Mouse (Mus musculus): ENCODE results near the gene Dnm1. TPM values are rescaled to one million over a fixed set of nuclear protein-coding genes. Genes with fewer than 3 reads are reported as not detected.

Gene Dnm1
- polyA plus RNA-seq, 1 experiment from 2014 or later, result 86.9 TPM

DNA sequence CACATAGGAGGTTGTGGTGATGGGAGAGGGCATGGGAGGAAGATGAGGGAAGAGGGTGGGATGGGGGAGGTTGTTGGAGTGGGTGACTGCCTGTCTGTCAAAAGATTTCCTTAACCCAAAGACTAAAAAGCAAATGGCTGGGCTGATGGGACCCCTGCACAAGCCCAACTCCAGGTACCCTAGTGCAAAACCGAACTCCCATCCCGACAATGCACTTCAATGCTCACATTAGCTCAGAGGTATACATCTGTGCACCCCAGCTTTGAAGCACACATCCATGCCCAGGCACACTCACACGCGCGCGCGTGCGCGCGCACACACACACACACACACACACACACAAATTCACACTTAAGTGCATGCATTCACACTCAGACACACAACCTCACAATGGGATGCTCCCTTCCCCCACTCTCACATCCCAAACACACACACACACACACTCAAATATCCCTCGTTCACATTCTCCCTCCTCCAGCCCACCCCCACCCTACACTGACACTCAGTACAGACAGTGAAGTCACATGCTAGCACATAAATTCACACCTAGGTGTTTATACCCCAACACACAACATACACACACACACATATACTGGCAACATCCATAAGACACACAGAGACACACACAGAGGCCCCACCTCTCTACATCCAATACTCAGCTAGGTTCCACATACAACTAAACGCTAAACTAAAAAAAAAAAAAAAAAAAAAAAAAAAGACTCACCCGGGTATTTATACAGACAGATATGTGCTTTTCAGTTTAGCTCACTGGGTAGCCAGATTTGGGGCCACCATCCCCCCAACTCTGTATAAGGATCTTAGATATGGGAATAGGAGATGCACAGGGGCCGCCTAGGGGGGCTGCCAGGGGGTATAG lies 34.2 kb downstream of the Dnm1 start:
- peaks cover 37% of the 10 kb centered on the region for H3K36me3 ChIP-seq
- peak overlapping the region; percentile 46; the same call in 1 of the 2 replicates for H3K27ac ChIP-seq (replicated peaks)
- H3K9me3 ChIP-seq (replicated peaks), result no peaks in the 10 kb centered on the region
- H3K4me2 ChIP-seq, result peak overlapping the region; percentile 45
- ATAC-seq (ENCODE audit: low FRiP score), result no peak
- H3K4me1 ChIP-seq, result peaks cover 35% of the 10 kb centered on the region
- H3K27me3 ChIP-seq (replicated peaks), result peaks cover 7% of the 10 kb centered on the region; the same call in 1 of the 2 replicates
- 74% methylated on average over 14 of the region's 14 CpGs for WGBS
- peak overlapping the region; percentile 15; the same call in 1 of the 2 replicates for H3K4me3 ChIP-seq (replicated peaks)
- H3K9ac ChIP-seq (replicated peaks), result no peak overlapping the region; the same call in 1 of the 2 replicates

DNA sequence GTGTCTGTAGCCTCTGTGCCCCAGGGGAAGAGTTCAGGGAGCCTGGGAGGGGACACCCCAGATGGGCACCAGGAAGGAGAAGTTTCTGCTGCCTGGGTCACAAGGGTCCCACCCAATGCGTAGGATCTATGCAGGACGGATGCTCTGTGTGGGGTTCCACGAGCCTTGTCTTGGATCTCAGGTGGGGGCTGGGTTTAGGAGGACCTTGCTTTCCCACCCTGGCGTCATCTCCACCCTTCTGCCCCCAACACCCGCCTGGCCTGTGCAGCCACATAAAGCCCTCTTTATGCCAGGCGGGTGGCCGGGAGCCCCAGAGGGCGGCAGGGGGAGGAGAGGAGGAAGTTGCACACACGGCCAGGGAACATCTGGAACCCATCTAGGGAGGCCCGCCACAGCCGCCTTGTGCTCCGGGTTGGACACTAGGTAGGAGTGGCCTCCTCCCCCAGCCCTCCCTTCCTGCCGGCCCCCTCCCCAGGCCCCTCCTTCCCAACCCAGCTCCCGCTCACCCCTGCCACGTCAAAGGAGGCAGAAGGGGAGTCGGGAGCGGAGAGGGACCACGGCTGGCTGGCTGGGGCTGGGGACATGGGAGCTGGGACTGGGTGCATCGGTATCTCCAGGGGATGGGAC lies 35.2 kb downstream of the Dnm1 start:
- ATAC-seq (ENCODE audit: low FRiP score), result no peak
- peaks cover 27% of the 10 kb centered on the region for H3K4me1 ChIP-seq
- peak overlapping the region; percentile 15; the same call in 1 of the 2 replicates for H3K4me3 ChIP-seq (replicated peaks)
- no peak overlapping the region; the same call in 1 of the 2 replicates for H3K9ac ChIP-seq (replicated peaks)
- peaks cover 7% of the 10 kb centered on the region; the same call in 1 of the 2 replicates for H3K27me3 ChIP-seq (replicated peaks)
- no peaks in the 10 kb centered on the region for H3K9me3 ChIP-seq (replicated peaks)
- peaks cover 44% of the 10 kb centered on the region for H3K36me3 ChIP-seq
- H3K4me2 ChIP-seq, result peak overlapping the region; percentile 45
- H3K27ac ChIP-seq (replicated peaks), result peak overlapping the region; percentile 46
- WGBS, result 13% methylated on average over 16 of the region's 19 CpGs

DNA sequence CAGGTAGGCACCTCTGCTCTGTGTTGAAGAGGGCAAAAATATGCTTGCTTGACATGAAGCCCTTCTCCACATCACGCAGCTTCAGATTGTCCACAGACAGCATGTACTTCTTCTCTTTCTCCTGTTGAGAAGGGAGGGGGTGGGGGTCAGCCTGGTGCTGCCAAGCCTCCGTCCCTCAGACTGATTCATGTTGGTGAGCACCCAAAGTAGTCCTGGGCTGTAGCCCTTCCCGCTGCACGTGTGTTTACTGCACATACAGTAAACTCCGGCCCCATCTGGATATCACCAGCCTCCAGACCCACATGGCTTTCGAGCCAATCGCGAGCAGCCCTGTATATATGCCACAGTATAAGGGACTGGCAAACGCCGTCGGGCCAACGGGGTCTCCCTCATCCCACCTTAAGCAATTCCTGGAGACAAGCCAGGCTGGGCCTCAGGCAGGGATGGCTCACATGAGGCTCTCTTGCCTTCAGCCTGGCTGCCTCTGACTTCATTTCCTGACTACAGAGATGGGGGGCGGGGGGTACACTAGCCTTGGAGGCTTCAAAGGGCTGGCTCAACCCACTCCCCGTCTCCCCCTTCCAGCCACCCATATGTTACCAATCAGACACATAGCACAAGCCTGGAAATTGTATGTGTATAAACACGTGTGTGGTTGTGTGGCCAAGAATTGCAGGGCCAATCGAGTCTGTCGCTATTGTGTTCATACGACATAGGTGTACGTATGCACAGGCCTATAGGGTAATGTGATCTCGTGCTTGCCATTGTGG lies 36.1 kb downstream of the Dnm1 start:
- peaks cover 42% of the 10 kb centered on the region for H3K36me3 ChIP-seq
- WGBS, result 74% methylated on average over 20 of the region's 20 CpGs
- peaks cover 7% of the 10 kb centered on the region; the same call in 1 of the 2 replicates for H3K27me3 ChIP-seq (replicated peaks)
- H3K9me3 ChIP-seq (replicated peaks), result no peaks in the 10 kb centered on the region
- H3K9ac ChIP-seq (replicated peaks), result no peak overlapping the region
- no peak overlapping the region for H3K4me2 ChIP-seq
- no peak for ATAC-seq (ENCODE audit: low FRiP score)
- H3K27ac ChIP-seq (replicated peaks), result peak overlapping the region; percentile 39
- peaks cover 23% of the 10 kb centered on the region for H3K4me1 ChIP-seq
- no peak overlapping the region for H3K4me3 ChIP-seq (replicated peaks)

DNA sequence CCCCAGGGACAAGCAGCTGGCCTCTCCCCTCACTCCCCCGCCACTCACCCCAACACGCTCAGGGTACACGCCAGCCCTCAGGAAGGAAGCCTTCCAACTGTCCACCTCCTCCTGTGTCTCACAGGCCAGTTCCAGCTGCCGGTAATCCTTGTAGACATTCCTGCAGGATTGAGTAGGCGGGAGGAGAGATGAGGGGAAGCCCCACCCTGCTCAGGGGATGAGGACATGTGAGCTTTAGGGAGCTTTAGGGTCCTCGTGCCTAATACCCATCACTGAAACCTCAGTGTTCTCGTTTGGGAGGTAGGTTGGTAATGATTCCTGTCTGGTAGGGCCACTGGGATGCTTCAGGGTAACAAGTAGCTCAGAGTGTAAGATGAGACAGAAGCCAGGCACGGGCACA lies 37.4 kb downstream of the Dnm1 start:
- Histone ChIP-seq H3K9me3 (replicated peaks) (no peaks in the 10 kb centered on the region), H3K27ac (replicated peaks) (peak overlapping the region; percentile 11; the same call in 1 of the 2 replicates), H3K9ac (replicated peaks) (no peak overlapping the region), H3K36me3 (peaks cover 47% of the 10 kb centered on the region), H3K27me3 (replicated peaks) (peaks cover 7% of the 10 kb centered on the region), H3K4me2 (no peak overlapping the region), H3K4me1 (peaks cover 27% of the 10 kb centered on the region), H3K4me3 (replicated peaks) (no peak overlapping the region)
- WGBS, result 33% methylated on average over 8 of the region's 8 CpGs
- ATAC-seq (ENCODE audit: low FRiP score), result no peak

- WGBS, result 96% methylated on average over 14 of the region's 14 CpGs
Observed at GRCm38 (mm10) chr2:32314831-32315230, 38.3 kb downstream of the Dnm1 start.

DNA sequence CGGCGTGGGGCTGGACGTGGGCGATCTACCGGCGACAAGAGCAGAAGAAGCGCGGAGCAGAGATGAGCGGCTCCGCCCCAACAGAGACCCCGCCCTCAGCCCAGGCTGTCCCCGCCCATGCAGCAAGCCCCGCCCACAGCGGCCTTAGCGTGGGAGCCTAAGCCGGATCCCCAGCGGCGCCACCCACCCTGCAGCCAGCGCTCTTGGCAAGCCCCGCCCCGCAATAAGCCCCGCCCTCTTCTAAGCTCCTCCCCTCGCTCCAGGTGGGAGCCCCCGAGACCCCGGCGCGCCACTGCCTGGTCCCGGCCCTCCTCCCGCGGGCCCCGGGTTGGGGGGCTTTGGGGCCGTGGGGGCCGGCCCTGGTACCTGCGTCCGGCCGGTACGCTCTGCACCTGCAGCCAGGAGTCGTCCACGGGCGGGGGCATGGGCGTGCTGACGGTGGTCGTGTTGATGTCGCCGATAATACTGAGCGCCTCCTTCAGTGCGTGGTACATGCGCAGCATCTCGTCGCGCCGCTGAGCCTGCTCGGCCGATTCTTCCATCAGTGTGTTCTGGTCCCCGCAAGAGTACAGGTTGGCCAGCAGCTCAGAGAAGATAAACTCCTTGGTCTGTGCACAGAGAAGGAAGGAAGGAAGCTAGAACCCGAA lies 40.7 kb downstream of the Dnm1 start:
- H3K36me3 ChIP-seq, result peaks cover 69% of the 10 kb centered on the region
- peak overlapping the region; percentile 41 for H3K4me3 ChIP-seq (replicated peaks)
- H3K4me1 ChIP-seq, result peaks cover 13% of the 10 kb centered on the region
- peak; percentile 74 for ATAC-seq (ENCODE audit: low FRiP score)
- H3K9ac ChIP-seq (replicated peaks), result peak overlapping the region; percentile 47
- H3K27ac ChIP-seq (replicated peaks), result no peak overlapping the region
- peaks cover 5% of the 10 kb centered on the region for H3K27me3 ChIP-seq (replicated peaks)
- peak overlapping the region; percentile 83 for H3K4me2 ChIP-seq
- H3K9me3 ChIP-seq (replicated peaks), result no peaks in the 10 kb centered on the region
- WGBS, result 2% methylated on average over 47 of the region's 56 CpGs

More at GRCm38 (mm10) chr2:32314831-32315230, 38.3 kb downstream of the Dnm1 start:
- H3K27me3 ChIP-seq (replicated peaks), result peaks cover 7% of the 10 kb centered on the region
- no peaks in the 10 kb centered on the region for H3K9me3 ChIP-seq (replicated peaks)
- ATAC-seq (ENCODE audit: low FRiP score), result no peak
- no peak overlapping the region for H3K4me3 ChIP-seq (replicated peaks)
- peaks cover 27% of the 10 kb centered on the region for H3K4me1 ChIP-seq
- no peak overlapping the region for H3K9ac ChIP-seq (replicated peaks)
- H3K27ac ChIP-seq (replicated peaks), result no peak overlapping the region
- H3K4me2 ChIP-seq, result no peak overlapping the region
- peaks cover 48% of the 10 kb centered on the region for H3K36me3 ChIP-seq

DNA sequence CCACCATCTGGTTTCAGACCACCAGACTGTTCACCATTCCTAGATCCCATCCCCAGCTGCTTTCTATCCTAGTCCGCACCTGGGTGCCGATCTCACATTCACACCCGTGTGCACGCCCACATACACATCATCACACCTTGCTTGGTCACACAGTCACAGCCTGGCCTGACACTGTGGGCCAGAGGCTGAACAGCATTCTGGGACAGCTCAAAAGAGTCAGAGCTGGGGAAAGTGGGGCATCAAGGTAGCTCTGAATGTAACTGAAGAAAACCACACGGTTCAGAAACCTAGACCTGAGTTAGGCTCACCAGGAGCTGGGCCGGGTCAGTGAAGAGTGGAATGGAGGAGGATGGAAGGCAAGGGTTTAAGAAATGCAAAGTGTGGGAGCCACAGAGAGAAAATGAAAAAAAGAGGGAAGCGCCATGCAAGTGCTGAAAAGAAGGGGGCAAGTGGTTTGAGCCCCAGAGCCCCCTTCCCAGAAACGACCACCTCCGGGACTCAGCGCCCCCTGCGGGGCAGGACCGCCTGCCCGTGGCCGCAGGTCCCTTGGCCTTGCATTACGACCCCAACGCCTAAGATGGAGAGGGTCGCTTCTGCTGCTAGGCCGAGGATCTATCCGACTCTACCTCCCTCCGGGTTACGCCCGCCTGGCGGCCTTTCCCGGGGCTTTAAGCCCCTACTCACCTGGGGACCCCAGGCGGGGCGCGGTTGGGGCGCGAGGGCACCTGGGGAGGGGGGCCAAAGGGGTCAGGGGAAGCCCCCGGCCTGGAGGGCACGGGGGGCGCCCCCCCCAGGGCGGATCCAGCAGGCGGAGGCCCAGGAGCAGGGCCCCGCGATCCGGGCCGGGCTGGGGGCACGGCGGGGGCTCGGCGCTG lies 41.5 kb downstream of the Dnm1 start:
- H3K9ac ChIP-seq (replicated peaks), result peak overlapping the region; percentile 47
- 12% methylated on average over 41 of the region's 42 CpGs for WGBS
- H3K36me3 ChIP-seq, result peaks cover 69% of the 10 kb centered on the region
- H3K4me2 ChIP-seq, result peak overlapping the region; percentile 83
- no peak overlapping the region for H3K27ac ChIP-seq (replicated peaks)
- peaks cover 12% of the 10 kb centered on the region for H3K4me1 ChIP-seq
- no peak for ATAC-seq (ENCODE audit: low FRiP score)
- no peaks in the 10 kb centered on the region for H3K9me3 ChIP-seq (replicated peaks)
- peak overlapping the region; percentile 41 for H3K4me3 ChIP-seq (replicated peaks)
- peaks cover 5% of the 10 kb centered on the region for H3K27me3 ChIP-seq (replicated peaks)

- Histone ChIP-seq H3K4me3 (replicated peaks) (no peak overlapping the region), H3K27me3 (replicated peaks) (peaks cover 5% of the 10 kb centered on the region), H3K27ac (replicated peaks) (no peak overlapping the region), H3K9me3 (replicated peaks) (no peaks in the 10 kb centered on the region), H3K4me1 (peaks cover 12% of the 10 kb centered on the region), H3K36me3 (peaks cover 74% of the 10 kb centered on the region), H3K9ac (replicated peaks) (no peak overlapping the region), H3K4me2 (no peak overlapping the region)
- no peak for ATAC-seq (ENCODE audit: low FRiP score)
- 91% methylated on average over 18 of the region's 18 CpGs for WGBS
Observed at GRCm38 (mm10) chr2:32310096-32310845, 42.9 kb downstream of the Dnm1 start.

GRCm38 (mm10) chr2:32308870-32309568 lies 44.1 kb downstream of the Dnm1 start:
- Histone ChIP-seq H3K4me2 (no peak overlapping the region), H3K9ac (replicated peaks) (no peak overlapping the region; the same call in 1 of the 2 replicates), H3K9me3 (replicated peaks) (no peaks in the 10 kb centered on the region), H3K4me1 (peaks cover 12% of the 10 kb centered on the region), H3K4me3 (replicated peaks) (no peak overlapping the region), H3K27me3 (replicated peaks) (no peaks in the 10 kb centered on the region; the same call in 1 of the 2 replicates), H3K27ac (replicated peaks) (no peak overlapping the region), H3K36me3 (peaks cover 80% of the 10 kb centered on the region)
- ATAC-seq (ENCODE audit: low FRiP score), result no peak
- 90% methylated on average over 16 of the region's 16 CpGs for WGBS
